Mouse (Mus musculus) spleen, adult 2 months (tissue): Measurements from ENCODE around the gene Maml3. TPM values are rescaled to one million over a fixed set of nuclear protein-coding genes. Genes with fewer than 3 reads are reported as not detected.
A peak's percentile ranks its signal among the peaks of the same experiment; 100 is the strongest.

Experiments used
- DNase-seq, 2 experiments: peaks; one replicate each; pipeline versions ENCODE4 v3.0.0 to v3.0.0-alpha.2; 2012 to 2021; ENCODE audit warnings: low spot score in 2 of 2, low read depth in 1 of 2
- H3K27ac ChIP-seq: fragments of 200-500 bp; 2 replicates; pipeline ENCODE4 v1.5.1; 2012; ENCODE audit warnings: low read length, inconsistent platforms; ENCODE audit not compliant: insufficient read depth
- H3K27me3 ChIP-seq: fragments of 200-500 bp; 2 replicates; pipeline ENCODE4 v1.6.1; 2012; ENCODE audit warnings: mild to moderate bottlenecking, moderate library complexity, low read length, inconsistent platforms; ENCODE audit not compliant: control insufficient read depth, insufficient read depth
- H3K36me3 ChIP-seq: fragments of 200-500 bp; 2 replicates; pipeline ENCODE4 v1.6.1; 2012; ENCODE audit warnings: mild to moderate bottlenecking, low read length, inconsistent platforms; ENCODE audit not compliant: control insufficient read depth, insufficient read depth
- H3K4me1 ChIP-seq: fragments of 200-500 bp; 2 replicates; pipeline ENCODE4 v1.6.1; 2011; ENCODE audit warnings: inconsistent platforms; ENCODE audit not compliant: control insufficient read depth, insufficient read depth, insufficient read length
- H3K4me3 ChIP-seq: fragments of 200-500 bp; 2 replicates; pipeline ENCODE4 v1.5.1; 2011; ENCODE audit warnings: mild to moderate bottlenecking, inconsistent platforms; ENCODE audit not compliant: insufficient read depth, insufficient read length; ENCODE audit errors: extremely low read depth
- CTCF ChIP-seq: fragments of 200-500 bp; IDR thresholded peaks from 2 replicates; pipeline ENCODE4 v1.5.1; 2011; ENCODE audit warnings: mild to moderate bottlenecking, inconsistent platforms; ENCODE audit not compliant: insufficient read depth, insufficient read length, insufficient replicate concordance; ENCODE audit errors: extremely low read depth
- POLR2A ChIP-seq: fragments of 200-500 bp; IDR thresholded peaks from 2 replicates; pipeline ENCODE4 v1.6.1; 2011; ENCODE audit warnings: low read depth, low read length, inconsistent platforms
- whole genome bisulfite sequencing: fragments of 180-500 bp; shearing (Covaris S2); methylation state at CpG from one replicate; pipeline ENCODE4 v1.1.7; 2018; 5-methylcytosine and 5-hydroxymethylcytosine counted together
- polyA plus RNA-seq: library from polyadenylated mRNA; depleted of rRNA; stranded (reverse); fragments of >200 nt; gene quantifications from 2 replicates; pipeline ENCODE4 v1.2.3, GENCODE M21; 2012

The Maml3 gene
- polyA plus RNA-seq, 1 experiment = 2.7 TPM

- peak in 1 of 2 experiments; percentile 4 for DNase-seq
- no peak overlapping the region for H3K27ac ChIP-seq
- H3K4me3 ChIP-seq = no peak overlapping the region
- TF ChIP-seq CTCF (no peak), POLR2A (no peak)
- 86% methylated on average over 13 of the region's 13 CpGs for WGBS
- no peaks in the 10 kb centered on the region for H3K36me3 ChIP-seq
- H3K27me3 ChIP-seq = no peaks in the 10 kb centered on the region
- peaks cover 2% of the 10 kb centered on the region; the same call in 1 of the 2 replicates for H3K4me1 ChIP-seq
Observed at GRCm38 (mm10) chr3:51934531-51935485, 170.1 kb downstream of the Maml3 start.

- no peak for DNase-seq
- WGBS = 93% methylated on average over 14 of the region's 14 CpGs
Observed at GRCm38 (mm10) chr3:51928188-51928587, 176.7 kb downstream of the Maml3 start.

GRCm38 (mm10) chr3:51927591-51927990 is 177.3 kb downstream of the Maml3 start:
- H3K27me3 ChIP-seq = no peaks in the 10 kb centered on the region
- H3K27ac ChIP-seq = no peak overlapping the region
- H3K4me3 ChIP-seq = no peak overlapping the region
- no peaks in the 10 kb centered on the region for H3K36me3 ChIP-seq
- WGBS = 92% methylated on average over 7 of the region's 7 CpGs
- TF ChIP-seq POLR2A (no peak), CTCF (no peak)
- DNase-seq = no peak
- no peaks in the 10 kb centered on the region for H3K4me1 ChIP-seq

More at GRCm38 (mm10) chr3:51928188-51928587, 176.7 kb downstream of the Maml3 start:
- H3K27me3 ChIP-seq = no peaks in the 10 kb centered on the region
- no peaks in the 10 kb centered on the region for H3K36me3 ChIP-seq
- H3K27ac ChIP-seq = no peak overlapping the region
- H3K4me1 ChIP-seq = no peaks in the 10 kb centered on the region
- H3K4me3 ChIP-seq = no peak overlapping the region
- TF ChIP-seq CTCF = no peak
- no peak for TF ChIP-seq POLR2A

- 78% methylated on average over 6 of the region's 6 CpGs for WGBS
- DNase-seq = no peak
- H3K4me3 ChIP-seq = no peak overlapping the region
- no peaks in the 10 kb centered on the region for H3K4me1 ChIP-seq
- H3K36me3 ChIP-seq = no peaks in the 10 kb centered on the region
- TF ChIP-seq CTCF = no peak
- TF ChIP-seq POLR2A = no peak
- no peaks in the 10 kb centered on the region for H3K27me3 ChIP-seq
- no peak overlapping the region for H3K27ac ChIP-seq
Observed at GRCm38 (mm10) chr3:51927043-51927442, 177.8 kb downstream of the Maml3 start.

- 92% methylated on average over 2 of the region's 2 CpGs for WGBS
- no peak for TF ChIP-seq POLR2A
- no peak for TF ChIP-seq CTCF
- H3K4me1 ChIP-seq = no peaks in the 10 kb centered on the region
- no peak overlapping the region for H3K4me3 ChIP-seq
- no peak overlapping the region for H3K27ac ChIP-seq
- H3K27me3 ChIP-seq = no peaks in the 10 kb centered on the region
- DNase-seq = no peak
- H3K36me3 ChIP-seq = no peaks in the 10 kb centered on the region
Observed at GRCm38 (mm10) chr3:51925758-51926157, 179.1 kb downstream of the Maml3 start.

- WGBS = 76% methylated on average over 5 of the region's 5 CpGs
- no peak for TF ChIP-seq CTCF
- no peak for TF ChIP-seq POLR2A
- no peaks in the 10 kb centered on the region for H3K4me1 ChIP-seq
- no peaks in the 10 kb centered on the region for H3K36me3 ChIP-seq
- DNase-seq = no peak
- H3K27ac ChIP-seq = no peak overlapping the region
- no peaks in the 10 kb centered on the region for H3K27me3 ChIP-seq
- no peak overlapping the region for H3K4me3 ChIP-seq
Observed at GRCm38 (mm10) chr3:51924636-51925035, 180.2 kb downstream of the Maml3 start.

GRCm38 (mm10) chr3:51923800-51924199 is 181.1 kb downstream of the Maml3 start:
- H3K36me3 ChIP-seq = no peaks in the 10 kb centered on the region
- H3K4me1 ChIP-seq = no peaks in the 10 kb centered on the region
- H3K27me3 ChIP-seq = no peaks in the 10 kb centered on the region
- 89% methylated on average over 6 of the region's 6 CpGs for WGBS
- H3K27ac ChIP-seq = no peak overlapping the region
- H3K4me3 ChIP-seq = no peak overlapping the region
- TF ChIP-seq CTCF (no peak), POLR2A (no peak)
- DNase-seq = no peak
